Mouse (Mus musculus): Measurements from ENCODE around the gene Rfpl4.
"Not testable (repeated sequence)": the region's sequence is repeated elsewhere in the genome, so short reads cannot be mapped to it uniquely, and the experiment has no call there.

Rfpl4 gene

GRCm38 (mm10) chr7:5116850-5117249 lies at the start of gene Rfpl4:
Gene Rfpl4, minus strand, starts transcription at chr7:5116950.
- CTCF ChIA-PET = no interaction called here

GRCm38 (mm10) chr7:5149570-5149969 lies 32.8 kb upstream of the Rfpl4 start, which contains the start of gene Vmn1r55:
Gene Vmn1r55, minus strand, starts transcription at chr7:5149670.
- CTCF ChIA-PET = not testable (repeated sequence)

GRCm38 (mm10) chr7:5125549-5126406 lies 9.0 kb upstream of the Rfpl4 start, which contains the start of gene Rasl2-9:
Gene Rasl2-9, minus strand, starts transcription at chr7:5125950.
- CTCF ChIA-PET = interaction anchor here (0.9 kb wide), 1 partner anchor 110 kb away, joined by 4 read pairs; no protein-coding TSS in a partner anchor

- CTCF ChIA-PET = interaction anchor here (0.5 to 0.9 kb wide), 2 partner anchors 109 to 1041 kb away, joined by 4 to 15 read pairs; no protein-coding TSS in a partner anchor
Measured at GRCm38 (mm10) chr7:5125078-5125477, 8.3 kb upstream of the Rfpl4 start.

DNA sequence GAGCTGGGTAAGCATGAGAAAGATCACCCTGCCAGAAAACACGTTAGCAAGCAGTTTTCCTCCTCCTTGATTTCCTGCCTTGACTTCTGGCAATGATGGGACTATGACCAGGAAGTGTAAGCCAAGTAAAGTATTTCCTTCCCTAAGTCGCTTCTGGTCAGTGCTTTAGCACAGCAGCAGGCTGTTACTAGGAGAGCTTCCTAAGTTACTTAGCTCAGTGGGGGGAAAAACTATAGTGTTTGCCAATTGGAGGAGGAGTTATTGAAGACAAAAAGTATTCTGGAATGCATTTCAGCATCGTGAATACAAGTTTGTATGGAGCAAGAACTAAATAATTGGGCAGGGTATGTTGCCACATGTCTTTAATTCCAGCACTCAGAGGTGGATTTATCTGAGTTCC lies 4.0 kb downstream of the Rfpl4 start:
- CTCF ChIA-PET = no interaction called here

DNA sequence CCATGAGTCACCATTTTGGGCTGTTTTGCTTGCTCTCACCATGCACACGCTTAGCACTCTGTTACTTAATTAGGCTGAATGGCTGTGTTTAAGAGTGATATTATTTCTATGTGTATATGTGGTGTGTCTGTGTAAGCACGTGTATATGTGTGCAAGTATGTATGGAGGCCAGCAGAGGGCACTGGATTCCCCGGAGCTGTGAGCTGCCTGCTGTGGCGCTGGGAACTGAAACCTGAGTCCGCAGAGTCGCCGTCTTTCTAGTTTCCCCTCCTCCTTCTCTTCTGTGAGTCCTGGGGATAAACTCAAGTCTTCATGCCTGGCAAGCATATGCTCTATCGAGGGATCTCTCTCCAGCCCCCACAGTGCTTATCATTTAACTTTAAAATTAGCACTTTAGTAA lies 7.4 kb downstream of the Rfpl4 start:
- CTCF ChIA-PET = interaction anchor here (0.7 kb wide), 1 partner anchor 1089 kb away, joined by 4 read pairs; no protein-coding TSS in a partner anchor

DNA sequence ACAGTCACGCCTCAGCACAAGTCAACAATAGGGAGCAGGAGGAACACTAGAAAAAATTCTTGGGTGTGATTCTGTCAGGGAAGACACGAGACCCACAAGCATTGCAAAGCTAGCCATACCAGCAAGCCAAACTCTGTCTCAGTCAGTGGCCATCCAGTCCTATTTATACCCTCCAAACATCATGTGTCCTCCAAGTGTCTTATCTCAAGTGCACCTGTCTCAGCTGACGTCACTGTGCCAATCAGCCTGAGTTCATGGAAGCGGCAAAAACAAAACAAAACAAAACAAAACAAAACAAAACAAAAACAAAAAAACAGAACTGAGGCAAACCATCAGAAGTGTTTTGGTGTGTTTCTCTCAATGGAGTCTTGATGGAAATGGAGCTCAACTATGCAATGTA lies 8.5 kb downstream of the Rfpl4 start:
- CTCF ChIA-PET = no interaction called here

- CTCF ChIA-PET = no interaction called here
Measured at GRCm38 (mm10) chr7:5102564-5102963, 14.2 kb downstream of the Rfpl4 start.

GRCm38 (mm10) chr7:5101066-5101663 lies 15.6 kb downstream of the Rfpl4 start:
- CTCF ChIA-PET = no interaction called here

DNA sequence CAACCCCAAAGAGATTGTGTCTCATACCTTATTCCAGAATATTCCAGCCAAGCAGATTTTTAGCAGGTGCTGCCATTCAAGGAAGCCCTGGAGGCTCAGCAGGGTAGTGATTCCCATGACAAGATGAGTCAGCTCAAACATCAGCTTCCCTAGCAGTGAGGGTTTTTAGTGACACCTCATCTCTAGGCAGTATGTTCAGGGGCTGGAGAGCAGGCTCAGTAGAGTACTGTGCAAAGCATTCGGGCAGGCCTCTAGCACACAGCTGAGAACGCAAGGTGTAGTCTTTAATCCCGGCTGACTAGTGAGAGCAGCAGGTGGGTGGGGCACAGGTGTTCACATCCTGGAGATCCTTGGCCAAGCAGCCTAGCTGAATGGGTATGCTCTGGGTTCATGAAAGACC lies 17.0 kb downstream of the Rfpl4 start:
- CTCF ChIA-PET = no interaction called here

DNA sequence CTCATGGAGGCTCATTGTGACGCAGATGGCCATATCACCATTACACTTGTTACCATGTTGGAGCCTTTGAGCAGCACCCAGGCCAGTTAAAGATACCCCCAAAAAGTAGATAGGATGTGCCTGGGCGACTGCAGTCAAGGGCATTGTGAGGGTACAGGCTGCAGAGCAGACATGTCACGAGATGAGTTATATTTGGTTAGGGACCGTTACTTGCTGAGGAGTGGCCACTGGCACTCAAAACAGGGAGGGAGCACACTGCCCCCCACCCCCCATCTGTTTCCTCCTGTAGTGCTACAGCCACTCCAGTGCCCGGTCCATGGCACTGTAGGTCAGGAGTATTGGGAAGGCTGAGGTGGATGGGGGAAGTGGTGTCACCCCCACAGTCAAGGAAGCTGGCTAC lies 18.0 kb downstream of the Rfpl4 start:
- CTCF ChIA-PET = no interaction called here

- CTCF ChIA-PET = no interaction called here
Measured at GRCm38 (mm10) chr7:5092831-5093510, 23.8 kb downstream of the Rfpl4 start.

DNA sequence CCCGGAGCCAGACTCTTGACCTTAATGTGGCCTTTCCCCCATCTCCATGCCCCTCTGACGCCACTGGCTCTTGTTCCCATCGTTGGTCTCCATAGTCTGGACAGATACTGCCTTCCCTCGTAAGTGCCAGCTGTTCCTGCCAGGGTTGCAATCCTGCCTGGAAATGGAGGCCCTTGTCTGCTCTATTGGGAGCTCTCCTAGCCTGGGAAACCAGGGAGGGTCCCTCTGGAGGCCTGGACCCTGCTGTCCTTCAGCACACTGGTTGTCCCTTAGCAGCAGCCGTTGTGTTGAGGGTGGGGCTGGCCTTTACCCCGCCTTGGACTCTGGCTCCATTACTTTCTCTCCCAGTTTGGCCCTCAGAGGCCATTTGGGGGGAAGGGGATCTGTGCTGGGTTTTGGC lies 24.4 kb downstream of the Rfpl4 start:
- CTCF ChIA-PET = no interaction called here

GRCm38 (mm10) chr7:5091008-5091728 lies 25.6 kb downstream of the Rfpl4 start:
- CTCF ChIA-PET = interaction anchor here (0.6 kb wide), 2 partner anchors 20 to 369 kb away, joined by 3 to 7 read pairs; no protein-coding TSS in a partner anchor

GRCm38 (mm10) chr7:5089853-5090252 lies 26.9 kb downstream of the Rfpl4 start:
- CTCF ChIA-PET = no interaction called here

DNA sequence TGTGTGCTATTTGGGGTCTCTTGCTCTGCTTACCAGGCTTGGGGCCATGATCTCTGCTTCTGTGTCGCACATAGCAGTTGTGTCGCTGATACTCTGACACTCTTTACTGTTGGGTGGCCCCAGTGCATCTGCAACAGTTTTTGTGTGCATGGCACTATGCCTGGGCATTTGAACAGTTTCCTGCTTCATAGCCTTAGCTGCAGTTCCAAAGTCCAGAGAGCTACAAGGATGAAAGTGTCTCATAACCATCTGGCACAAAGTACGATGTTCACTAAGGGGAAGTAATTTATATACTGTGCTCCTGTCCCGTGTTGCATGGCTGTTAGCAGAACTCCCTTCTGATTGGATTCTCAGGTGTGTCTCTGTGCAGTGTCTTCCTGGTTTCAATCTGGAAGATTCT lies 28.9 kb downstream of the Rfpl4 start:
- CTCF ChIA-PET = no interaction called here

DNA sequence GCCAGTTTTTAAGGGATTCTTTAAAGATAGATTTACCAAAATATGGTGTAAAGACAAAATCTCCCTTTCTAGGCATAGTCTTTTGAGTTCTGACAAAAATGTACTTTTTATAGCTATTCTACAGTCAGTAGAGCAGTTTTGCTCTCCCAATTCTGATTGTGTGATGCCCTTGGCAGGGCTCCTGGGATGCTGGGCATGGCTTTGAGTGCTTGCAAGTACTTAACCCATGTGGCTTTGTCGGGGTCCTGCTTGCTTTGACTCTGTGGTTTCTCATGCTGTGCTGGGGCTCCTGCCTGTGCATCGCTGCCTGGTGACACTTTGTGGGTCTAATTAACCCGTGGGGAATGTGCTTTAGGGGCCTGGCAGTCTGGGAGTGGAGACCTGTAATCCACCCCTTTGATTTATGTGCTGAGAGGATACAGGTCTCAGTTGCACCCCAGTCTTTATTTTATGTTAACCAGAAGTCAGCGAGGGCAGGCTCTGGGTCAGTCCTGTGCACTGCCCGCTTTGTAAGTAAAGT lies 29.8 kb downstream of the Rfpl4 start:
- CTCF ChIA-PET = no interaction called here

GRCm38 (mm10) chr7:5085512-5085911 lies 31.2 kb downstream of the Rfpl4 start:
- CTCF ChIA-PET = no interaction called here

DNA sequence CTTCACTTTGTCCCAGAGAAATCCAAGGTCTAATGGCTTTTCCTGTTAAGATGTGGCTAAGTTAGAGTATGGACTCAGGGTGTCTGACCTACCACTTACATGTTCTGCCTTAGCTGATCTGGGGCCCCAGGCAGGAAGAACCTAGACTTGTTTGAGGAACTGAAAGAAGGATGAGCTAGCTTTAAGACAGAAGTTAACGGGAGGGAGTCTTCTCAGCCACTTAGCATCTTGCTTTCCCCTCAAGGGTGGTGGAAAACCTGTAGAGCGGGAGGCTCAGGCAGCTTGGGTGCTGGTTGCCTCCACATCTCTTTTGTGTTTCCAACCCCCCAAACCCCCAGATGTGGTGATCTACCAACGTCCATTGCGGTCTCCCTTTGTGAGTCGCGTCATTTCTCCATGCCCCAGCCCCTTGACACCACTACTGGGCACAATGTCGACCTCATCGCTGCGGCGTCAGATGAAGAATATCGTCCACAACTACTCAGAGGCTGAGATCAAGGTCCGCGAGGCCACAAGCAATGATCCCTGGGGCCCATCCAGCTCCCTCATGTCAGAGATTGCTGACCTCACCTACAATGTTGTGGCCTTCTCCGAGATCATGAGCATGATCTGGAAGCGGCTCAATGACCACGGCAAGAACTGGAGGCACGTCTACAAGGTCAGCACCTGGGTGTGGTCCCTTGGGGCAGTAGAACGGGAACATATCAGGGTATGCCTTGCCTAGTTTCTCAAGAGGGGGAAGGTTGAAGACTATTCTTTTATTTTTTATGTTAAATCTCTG lies 33.2 kb downstream of the Rfpl4 start:
- CTCF ChIA-PET = interaction anchor here (0.5 to 0.6 kb wide), 2 partner anchors 79 to 449 kb away, joined by 3 to 16 read pairs; no protein-coding TSS in a partner anchor

GRCm38 (mm10) chr7:5081939-5082338 lies 34.8 kb downstream of the Rfpl4 start:
- CTCF ChIA-PET = no interaction called here

- CTCF ChIA-PET = no interaction called here
Measured at GRCm38 (mm10) chr7:5081241-5081640, 35.5 kb downstream of the Rfpl4 start.
